Mouse (Mus musculus): Measurements from ENCODE around the gene Vangl2.

GRCm38 (mm10) chr1:172000641-172001040 lies 27.6 kb downstream of the Vangl2 start:
- TF ChIP-seq REST (IDR thresholded peaks at IDR 0.05; ENCODE audit: insufficient read depth, insufficient read length) (no peak), E2F4 (IDR thresholded peaks at IDR 0.05; ENCODE audit: insufficient read depth) (no peak), MAX (IDR thresholded peaks at IDR 0.05; ENCODE audit: low read depth) (no peak), MYOD1 (IDR thresholded peaks at IDR 0.05; ENCODE audit: control insufficient read depth in 1 of 3, insufficient read length in 2 of 3, low read depth in 2 of 3) (no peak), POLR2A (IDR thresholded peaks at IDR 0.05; ENCODE audit: insufficient read length, low read depth) (no peak), POLR2AphosphoS2 (IDR thresholded peaks at IDR 0.05; ENCODE audit: insufficient read length, low read depth) (no peak), USF1 (IDR thresholded peaks at IDR 0.05; ENCODE audit: low read depth) (no peak), CEBPB (IDR thresholded peaks at IDR 0.05; ENCODE audit: insufficient read depth, poor library complexity, severe bottlenecking) (no peak), SRF (IDR thresholded peaks at IDR 0.05; ENCODE audit: control insufficient read depth, insufficient read length, low read depth) (no peak), TCF12 (IDR thresholded peaks at IDR 0.05; ENCODE audit: insufficient read depth, poor library complexity, severe bottlenecking) (no peak)

Measured in myocyte (in vitro differentiated cells).